Mouse (Mus musculus) small intestine, adult 2 months (tissue): Measurements from ENCODE around the gene Lenep.

Source experiments
- CTCF ChIP-seq: fragments of 200-500 bp; IDR thresholded peaks from 2 replicates; pipeline ENCODE4 v1.5.1; 2012; ENCODE audit warnings: low read depth, mild to moderate bottlenecking, control low read depth, inconsistent platforms, low read length, moderate library complexity, mixed read lengths; ENCODE audit not compliant: insufficient replicate concordance, insufficient read length; ENCODE audit errors: extremely low read depth
- POLR2A ChIP-seq: fragments of 200-500 bp; IDR thresholded peaks from 2 replicates; pipeline ENCODE4 v1.6.1; 2012; ENCODE audit warnings: low read depth, mild to moderate bottlenecking, control low read depth, inconsistent platforms, low read length, moderate library complexity

DNA sequence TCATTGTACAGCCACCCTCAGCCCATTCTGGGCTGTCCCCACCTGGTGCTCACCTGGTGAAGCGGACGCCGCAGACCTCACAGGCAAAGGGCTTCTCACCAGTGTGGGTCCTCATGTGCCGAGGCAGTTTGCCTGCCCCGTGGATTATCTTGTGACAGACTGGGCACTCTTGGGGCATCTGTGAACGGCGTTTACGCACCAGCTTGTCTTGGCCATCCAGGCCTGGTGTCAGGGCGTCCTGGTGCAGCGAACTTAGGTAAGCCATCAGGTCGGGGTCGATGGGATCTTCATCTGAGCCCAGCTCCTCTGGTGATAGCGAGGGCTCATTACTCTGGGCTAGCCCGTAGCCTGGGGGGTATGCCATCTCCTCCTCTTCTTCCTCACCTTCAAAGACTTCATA is 22.3 kb downstream of the Lenep start:
- TF ChIP-seq CTCF, result no peak
- TF ChIP-seq POLR2A, result no peak
